In genomic region chr11:106639356-106639692, GRCm38 (mm10) we compare ENCODE assay signal across 12 mouse cellular contexts. TPM values are rescaled to one million over a fixed set of nuclear protein-coding genes. Genes with fewer than 3 reads are reported as not detected.
DNase-seq lines count a peak whose midpoint lies in the region; ATAC-seq and TF ChIP-seq lines count a peak whose summit lies in the region.
"Had no signal": no experiment of that assay in that cellular context is flagged by ENCODE, and none has a peak within 500 bp of the region (broad histone marks: within the 10 kb centered on the region; RNA-seq: fewer than 3 reads in every experiment).

No protein-coding gene starts in this region.

- ATAC-seq in kidney, embryonic 14.5 days (ENCODE audit: low FRiP score, low TSS enrichment) = no peak
- ATAC-seq in limb, embryonic 12.5 days (ENCODE audit: insufficient number of reproducible peaks, insufficient read depth, low FRiP score, low TSS enrichment, low read depth) = no peak

- TF ChIP-seq POLR2A in kidney, adult 2 months (IDR thresholded peaks at IDR 0.05; ENCODE audit: low read depth, low read length) = no peak

- no peak for DNase-seq in kidney, adult 2 months
- no peak for DNase-seq in ES-E14 (ENCODE audit: low read depth, low spot score)
- DNase-seq in thymus, postnatal 0 days (ENCODE audit: low spot score) = no peak
- no peak for DNase-seq in left cerebral cortex, postnatal 10 days (ENCODE audit: extremely low spot score in 1 of 2, low spot score in 2 of 2)
- DNase-seq: adrenal gland, postnatal 14 days; cerebellum, adult 11 months; heart, adult 2 months had no signal

- TF ChIP-seq CTCF in kidney, adult 2 months (conservative IDR thresholded peaks at IDR 0.05; ENCODE audit: insufficient read depth, insufficient read length, low read depth, low read length) = no peak
- TF ChIP-seq CTCF in E14TG2a.4 (conservative IDR thresholded peaks at IDR 0.05; ENCODE audit: low read length) = no peak

- no peaks in the 10 kb centered on the region for H3K36me3 ChIP-seq in kidney, embryonic 14.5 days (ENCODE audit: control insufficient read depth, insufficient read depth, low read length)
- H3K36me3 ChIP-seq in kidney, adult 2 months (ENCODE audit: control insufficient read depth, insufficient read depth, low read length) = no peaks in the 10 kb centered on the region
- no peaks in the 10 kb centered on the region for H3K36me3 ChIP-seq in E14TG2a.4 (ENCODE audit: insufficient read depth, low read length)
- H3K36me3 ChIP-seq in ES-E14 (ENCODE audit: control insufficient read depth, insufficient read depth, low read length, poor library complexity, severe bottlenecking) = no peaks in the 10 kb centered on the region
- H3K36me3 ChIP-seq in limb, embryonic 12.5 days = no peaks in the 10 kb centered on the region

- no peak overlapping the region for H3K4me3 ChIP-seq in kidney, embryonic 14.5 days (ENCODE audit: low read length)
- H3K4me3 ChIP-seq in kidney, adult 2 months (ENCODE audit: insufficient read depth, low read depth, low read length) = no peak overlapping the region
- H3K4me3 ChIP-seq in E14TG2a.4 (replicated peaks; ENCODE audit: low read length) (peak overlapping the region; percentile 11), ES-E14 (ENCODE audit: insufficient read depth in 1 of 2, low read depth in 1 of 2, low read length in 2 of 2, poor library complexity in 1 of 2, severe bottlenecking in 1 of 2) (no peak overlapping the region; a peak in 1 of 4 replicates)
- no peak overlapping the region for H3K4me3 ChIP-seq in limb, embryonic 12.5 days (replicated peaks)
- H3K4me3 ChIP-seq: heart, adult 2 months; megakaryocyte, embryonic 14.5 days; myocyte had no signal

- peaks cover 8% of the 10 kb centered on the region; the same call in 1 of the 2 replicates for H3K4me1 ChIP-seq in kidney, embryonic 14.5 days (ENCODE audit: control insufficient read depth, insufficient read depth, low read length)
- no peaks in the 10 kb centered on the region for H3K4me1 ChIP-seq in kidney, adult 2 months (ENCODE audit: control insufficient read depth, insufficient read depth, low read length)
- H3K4me1 ChIP-seq in E14TG2a.4 (replicated peaks; ENCODE audit: low read depth, low read length) (peaks cover 91% of the 10 kb centered on the region), ES-E14 (ENCODE audit: control insufficient read depth in 2 of 2, insufficient read depth in 2 of 2, low read length in 2 of 2, poor library complexity in 1 of 2) (peaks cover 2 to 34% of the 10 kb centered on the region in 2 experiments; a peak in 2 of 4 replicates)
- peaks cover 24% of the 10 kb centered on the region for H3K4me1 ChIP-seq in limb, embryonic 12.5 days (replicated peaks)

- intact Hi-C loops in left cerebral cortex, postnatal 10 days (cut with DNase I) = no loop called here

- no peaks in the 10 kb centered on the region for H3K9me3 ChIP-seq in kidney, embryonic 14.5 days (ENCODE audit: control insufficient read depth, low read length)
- peaks cover 2% of the 10 kb centered on the region; the same call in 1 of the 2 replicates for H3K9me3 ChIP-seq in E14TG2a.4 (ENCODE audit: low read length)
- no peaks in the 10 kb centered on the region for H3K9me3 ChIP-seq in ES-E14 (ENCODE audit: control insufficient read depth, insufficient read depth, low read depth, low read length)
- H3K9me3 ChIP-seq in limb, embryonic 12.5 days = no peaks in the 10 kb centered on the region
- H3K9me3 ChIP-seq: megakaryocyte, embryonic 14.5 days had no signal

- H3K4me2 ChIP-seq in kidney, embryonic 14.5 days (replicated peaks; ENCODE audit: low read depth, low read length) = no peak overlapping the region
- H3K4me2 ChIP-seq in limb, embryonic 12.5 days = 0 out of 2 replicates have a peak overlapping the region, but pooled peaks have one; percentile 19

- 0 out of 2 replicates have a peak overlapping the region, but pooled peaks have one; percentile 24 for H3K27ac ChIP-seq in kidney, embryonic 14.5 days (ENCODE audit: low read depth, low read length)
- H3K27ac ChIP-seq in kidney, adult 2 months (ENCODE audit: insufficient read depth, low read depth, low read length) = no peak overlapping the region
- peak overlapping the region; percentile 34; the same call in 1 of the 2 replicates for H3K27ac ChIP-seq in ES-E14 (ENCODE audit: insufficient read depth, low read depth, low read length, poor library complexity, severe bottlenecking)
- 0 out of 2 replicates have a peak overlapping the region, but pooled peaks have one; percentile 45 for H3K27ac ChIP-seq in limb, embryonic 12.5 days
- H3K27ac ChIP-seq: heart, adult 2 months had no signal

- H3K9ac ChIP-seq in kidney, embryonic 14.5 days (ENCODE audit: low read depth, low read length) = no peak overlapping the region
- peak overlapping the region; percentile 45; the same call in 1 of the 2 replicates for H3K9ac ChIP-seq in ES-E14 (ENCODE audit: insufficient read depth, low read depth, low read length, poor library complexity, severe bottlenecking)
- H3K9ac ChIP-seq in limb, embryonic 12.5 days (replicated peaks) = no peak overlapping the region

- 23% methylated on average over 5 of the region's 5 CpGs for WGBS in kidney, embryonic 14.5 days
- WGBS in kidney, adult 2 months = 42% methylated on average over 5 of the region's 5 CpGs
- WGBS in limb, embryonic 12.5 days = 11% methylated on average over 5 of the region's 5 CpGs

- in situ Hi-C loops in ES-E14 (cut with MboI; ENCODE audit: low sequenced_read_pairs in 2 of 2, unreplicated experiment in 2 of 2) = loop anchor here in 1 of 2 experiments (10.0 kb wide), 1 partner anchor 225 kb away; no protein-coding TSS in a partner anchor

- no peaks in the 10 kb centered on the region for H3K27me3 ChIP-seq in kidney, embryonic 14.5 days (ENCODE audit: control insufficient read depth, insufficient read depth, low read length)
- no peaks in the 10 kb centered on the region for H3K27me3 ChIP-seq in kidney, adult 2 months (replicated peaks; ENCODE audit: control insufficient read depth, insufficient read depth, low read length)
- H3K27me3 ChIP-seq in E14TG2a.4 (ENCODE audit: insufficient read depth, low read length) = no peaks in the 10 kb centered on the region
- no peaks in the 10 kb centered on the region for H3K27me3 ChIP-seq in limb, embryonic 12.5 days
- H3K27me3 ChIP-seq: megakaryocyte, embryonic 14.5 days had no signal

TF ChIP-seq in ES-E14, 5 proteins besides CTCF, POLR2A, EP300 and RAD21:
- TF ChIP-seq MAFK (IDR thresholded peaks at IDR 0.05; ENCODE audit: insufficient read depth, low read depth, low read length) (no peak), CHD2 (IDR thresholded peaks at IDR 0.05; ENCODE audit: low read depth, low read length) (no peak), HCFC1 (IDR thresholded peaks at IDR 0.05; ENCODE audit: borderline replicate concordance, insufficient read depth, low read length) (no peak)

RNA-seq across cellular contexts. Expression of gene Tex2, which starts 26.1 kb away (rescaled TPM):
- 5.0 and 9.7 TPM in 2 replicates for polyA plus RNA-seq in kidney, embryonic 14.5 days (2014; fragmentation: Nextera tagmentation; extraction: Ambion mirVana)
- 33.0 and 37.2 TPM in 2 replicates for polyA plus RNA-seq in kidney, adult 2 months (2012; rRNA removed)
- total RNA-seq in ES-E14 (2012; rRNA removed) = 33.6 and 34.4 TPM in 2 replicates
- polyA plus RNA-seq in limb, embryonic 12.5 days (2016; fragmentation: Nextera tagmentation; extraction: Ambion mirVana) = 7.8 and 8.1 TPM in 2 replicates
- 7.0 and 7.2 TPM in 2 replicates for polyA plus RNA-seq in thymus, postnatal 0 days (2015; fragmentation: Nextera tagmentation; extraction: Ambion mirVana)
- total RNA-seq in left cerebral cortex, postnatal 10 days (2021) = 10 to 100 TPM; 86.8 to 91.8 TPM
